Mouse (Mus musculus) kidney, embryonic 15.5 days (tissue): ENCODE measurements around the gene Tmem151b. TPM values are rescaled to one million over a fixed set of nuclear protein-coding genes. Genes with fewer than 3 reads are reported as not detected.

Experiments used
- ATAC-seq: fragments of 200-750 bp; cut with Nextera tagmentation; replicated peaks from 2 replicates; pipeline ENCODE4 v1.8.0; 2017; ENCODE audit warnings: moderate TSS enrichment; ENCODE audit not compliant: low FRiP score
- H3K27ac ChIP-seq: fragments of 300-500 bp; sonication (generic); 2 replicates; pipeline ENCODE4 v1.5.1; 2015; ENCODE audit warnings: mild to moderate bottlenecking, inconsistent platforms
- H3K27me3 ChIP-seq: fragments of 300-500 bp; sonication (generic); 2 replicates; pipeline ENCODE4 v1.6.1; 2015; ENCODE audit warnings: inconsistent platforms
- H3K36me3 ChIP-seq: fragments of 300-500 bp; sonication (generic); 2 replicates; pipeline ENCODE4 v1.6.1; 2015; ENCODE audit warnings: inconsistent platforms
- H3K4me1 ChIP-seq: fragments of 300-500 bp; sonication (generic); 2 replicates; pipeline ENCODE4 v1.6.1; 2015; ENCODE audit warnings: inconsistent platforms
- H3K4me2 ChIP-seq: fragments of 300-500 bp; sonication (generic); 2 replicates; pipeline ENCODE4 v1.6.1; 2015; ENCODE audit warnings: moderate library complexity, mild to moderate bottlenecking, inconsistent platforms
- H3K4me3 ChIP-seq: fragments of 300-500 bp; sonication (generic); replicated peaks from 2 replicates; pipeline ENCODE4 v1.5.1; 2015; ENCODE audit warnings: mild to moderate bottlenecking, inconsistent platforms
- H3K9ac ChIP-seq: fragments of 300-500 bp; sonication (generic); 2 replicates; pipeline ENCODE4 v1.6.1; 2015; ENCODE audit warnings: mild to moderate bottlenecking, inconsistent platforms
- H3K9me3 ChIP-seq: fragments of 300-500 bp; sonication (generic); replicated peaks from 2 replicates; pipeline ENCODE4 v1.6.1; 2016; ENCODE audit warnings: inconsistent platforms
- WGBS: fragments of 180-500 bp; shearing (Covaris S2); methylation state at CpG from one replicate; pipeline ENCODE4 v1.1.7; 2015; ENCODE audit warnings: mixed read lengths; 5-methylcytosine and 5-hydroxymethylcytosine counted together
- polyA plus RNA-seq: library from polyadenylated mRNA; unstranded; fragments of >200 nt; fragmentation: Nextera tagmentation; extraction: Ambion mirVana; gene quantifications from 2 replicates; pipeline ENCODE4 v1.2.1, GENCODE M21; 2015

Gene Tmem151b
- polyA plus RNA-seq, 1 experiment from 2014 or later = 3.1 TPM

- ATAC-seq = no peak
- Histone ChIP-seq H3K36me3 (peaks cover 28% of the 10 kb centered on the region), H3K4me3 (no peak overlapping the region), H3K4me2 (no peak overlapping the region), H3K27ac (no peak overlapping the region), H3K9ac (no peak overlapping the region), H3K4me1 (peaks cover 15% of the 10 kb centered on the region), H3K27me3 (no peaks in the 10 kb centered on the region), H3K9me3 (no peaks in the 10 kb centered on the region)
- WGBS = 95% methylated on average over 4 of the region's 4 CpGs
Observed at GRCm38 (mm10) chr17:45510871-45511270, 38.6 kb downstream of the Tmem151b start.

GRCm38 (mm10) chr17:45506700-45507189 is 42.7 kb downstream of the Tmem151b start, which contains the start of gene Aars2:
Gene Aars2, plus strand, starts transcription at chr17:45506841.
- H3K36me3 ChIP-seq = peaks cover 28% of the 10 kb centered on the region
- no peaks in the 10 kb centered on the region for H3K9me3 ChIP-seq
- peak within 1 kb of the TSS; percentile 87 for H3K27ac ChIP-seq
- WGBS = under 1% methylated on average over 42 of the region's 42 CpGs
- no peaks in the 10 kb centered on the region for H3K27me3 ChIP-seq
- ATAC-seq = peak; percentile 94
- H3K4me1 ChIP-seq = peaks cover 15% of the 10 kb centered on the region
- H3K4me3 ChIP-seq = peak within 1 kb of the TSS; percentile 82
- peak within 1 kb of the TSS; percentile 65 for H3K9ac ChIP-seq
- peak within 1 kb of the TSS; percentile 58 for H3K4me2 ChIP-seq

- peak overlapping the region; percentile 24; the same call in 1 of the 2 replicates for H3K9ac ChIP-seq
- H3K4me3 ChIP-seq = no peak overlapping the region
- H3K27ac ChIP-seq = no peak overlapping the region
- H3K36me3 ChIP-seq = peaks cover 25% of the 10 kb centered on the region
- no peak overlapping the region for H3K4me2 ChIP-seq
- H3K27me3 ChIP-seq = no peaks in the 10 kb centered on the region
- 66% methylated on average over 6 of the region's 6 CpGs for WGBS
- H3K4me1 ChIP-seq = peaks cover 15% of the 10 kb centered on the region
- no peak for ATAC-seq
- no peaks in the 10 kb centered on the region for H3K9me3 ChIP-seq
Observed at GRCm38 (mm10) chr17:45505941-45506465, 43.5 kb downstream of the Tmem151b start.

- peaks cover 15% of the 10 kb centered on the region for H3K4me1 ChIP-seq
- no peak for ATAC-seq
- no peaks in the 10 kb centered on the region for H3K9me3 ChIP-seq
- no peaks in the 10 kb centered on the region for H3K27me3 ChIP-seq
- WGBS = 54% methylated on average over 5 of the region's 5 CpGs
- peaks cover 1% of the 10 kb centered on the region; the same call in 1 of the 2 replicates for H3K36me3 ChIP-seq
- H3K9ac ChIP-seq = no peak overlapping the region
- no peak overlapping the region for H3K27ac ChIP-seq
- no peak overlapping the region for H3K4me3 ChIP-seq
- H3K4me2 ChIP-seq = no peak overlapping the region
Observed at GRCm38 (mm10) chr17:45503301-45503973, 46.0 kb downstream of the Tmem151b start.

- no peak for ATAC-seq
- Histone ChIP-seq H3K36me3 (no peaks in the 10 kb centered on the region), H3K9me3 (no peaks in the 10 kb centered on the region), H3K27ac (no peak overlapping the region), H3K4me2 (no peak overlapping the region), H3K4me1 (peaks cover 10% of the 10 kb centered on the region), H3K9ac (no peak overlapping the region), H3K4me3 (no peak overlapping the region), H3K27me3 (no peaks in the 10 kb centered on the region)
- 67% methylated on average over 4 of the region's 4 CpGs for WGBS
Observed at GRCm38 (mm10) chr17:45502324-45502723, 47.2 kb downstream of the Tmem151b start.

- ATAC-seq = no peak
- no peak overlapping the region for H3K4me3 ChIP-seq
- H3K9me3 ChIP-seq = no peaks in the 10 kb centered on the region
- H3K36me3 ChIP-seq = no peaks in the 10 kb centered on the region
- H3K9ac ChIP-seq = no peak overlapping the region
- no peaks in the 10 kb centered on the region for H3K27me3 ChIP-seq
- H3K4me2 ChIP-seq = no peak overlapping the region
- 0 out of 2 replicates have a peak, but pooled peaks cover under 1% of the 10 kb centered on the region for H3K4me1 ChIP-seq
- no peak overlapping the region for H3K27ac ChIP-seq
- 36% methylated on average over 4 of the region's 4 CpGs for WGBS
Observed at GRCm38 (mm10) chr17:45500981-45501380, 48.5 kb downstream of the Tmem151b start.

- H3K4me1 ChIP-seq = 0 out of 2 replicates have a peak, but pooled peaks cover 3% of the 10 kb centered on the region
- no peak overlapping the region for H3K4me2 ChIP-seq
- no peaks in the 10 kb centered on the region for H3K27me3 ChIP-seq
- no peaks in the 10 kb centered on the region for H3K36me3 ChIP-seq
- no peak overlapping the region for H3K27ac ChIP-seq
- H3K9ac ChIP-seq = no peak overlapping the region
- no peak overlapping the region for H3K4me3 ChIP-seq
- 42% methylated on average over 2 of the region's 2 CpGs for WGBS
- ATAC-seq = no peak
- H3K9me3 ChIP-seq = no peaks in the 10 kb centered on the region
Observed at GRCm38 (mm10) chr17:45499516-45499915, 50.0 kb downstream of the Tmem151b start.

GRCm38 (mm10) chr17:45498397-45498796 is 51.1 kb downstream of the Tmem151b start:
- peaks cover 4% of the 10 kb centered on the region; the same call in 1 of the 2 replicates for H3K27me3 ChIP-seq
- H3K9me3 ChIP-seq = no peaks in the 10 kb centered on the region
- H3K36me3 ChIP-seq = no peaks in the 10 kb centered on the region
- H3K27ac ChIP-seq = no peak overlapping the region
- 0 out of 2 replicates have a peak, but pooled peaks cover 3% of the 10 kb centered on the region for H3K4me1 ChIP-seq
- 82% methylated on average over 13 of the region's 13 CpGs for WGBS
- ATAC-seq = no peak
- no peak overlapping the region for H3K4me2 ChIP-seq
- H3K9ac ChIP-seq = no peak overlapping the region
- no peak overlapping the region for H3K4me3 ChIP-seq

- Histone ChIP-seq H3K36me3 (no peaks in the 10 kb centered on the region), H3K27ac (no peak overlapping the region), H3K4me2 (no peak overlapping the region), H3K9ac (no peak overlapping the region), H3K4me1 (0 out of 2 replicates have a peak, but pooled peaks cover 3% of the 10 kb centered on the region), H3K4me3 (no peak overlapping the region), H3K27me3 (peaks cover 4% of the 10 kb centered on the region; the same call in 1 of the 2 replicates), H3K9me3 (no peaks in the 10 kb centered on the region)
- ATAC-seq = no peak
- 79% methylated on average over 11 of the region's 11 CpGs for WGBS
Observed at GRCm38 (mm10) chr17:45495398-45495797, 54.1 kb downstream of the Tmem151b start.

Other genes with a start within 250 kb of the Tmem151b start
- 67.0 and 67.6 TPM in 2 replicates for gene Cdc5l, start 115.9 kb downstream of the Tmem151b start, polyA plus RNA-seq
- 0.29 and 0.48 TPM in 2 replicates for gene Spats1, start 74.3 kb downstream of the Tmem151b start, polyA plus RNA-seq
- 21.7 and 24.6 TPM in 2 replicates for gene Aars2, start 42.8 kb downstream of the Tmem151b start, polyA plus RNA-seq
- 0.14 and 0.22 TPM in 2 replicates for gene Tcte1, start 26.2 kb downstream of the Tmem151b start, polyA plus RNA-seq
- gene Nfkbie, start 6.0 kb upstream of the Tmem151b start, polyA plus RNA-seq = 5.3 and 5.7 TPM in 2 replicates
- gene Slc35b2, start 14.2 kb upstream of the Tmem151b start, polyA plus RNA-seq = 142 TPM in 2 replicates
- 1,881 and 1,940 TPM in 2 replicates for gene Hsp90ab1, start 23.6 kb upstream of the Tmem151b start, polyA plus RNA-seq
- gene Slc29a1, start 49.9 kb upstream of the Tmem151b start, polyA plus RNA-seq = 100 and 102 TPM in 2 replicates
- gene Mymx, start 52.4 kb upstream of the Tmem151b start, polyA plus RNA-seq = 5.7 and 6.3 TPM in 2 replicates
- gene Capn11, start 109.6 kb upstream of the Tmem151b start, polyA plus RNA-seq = 0.57 and 0.87 TPM in 2 replicates
- gene Mrpl14, start 136.6 kb upstream of the Tmem151b start, polyA plus RNA-seq = 144 and 152 TPM in 2 replicates
- gene Tmem63b, start 137.2 kb upstream of the Tmem151b start, polyA plus RNA-seq = 35.3 and 39.4 TPM in 2 replicates
- gene 1600014C23Rik, start 184.2 kb upstream of the Tmem151b start, polyA plus RNA-seq = 0.68 TPM in 1 of 2 replicates, not detected in the other